In the genomic region with DNA sequence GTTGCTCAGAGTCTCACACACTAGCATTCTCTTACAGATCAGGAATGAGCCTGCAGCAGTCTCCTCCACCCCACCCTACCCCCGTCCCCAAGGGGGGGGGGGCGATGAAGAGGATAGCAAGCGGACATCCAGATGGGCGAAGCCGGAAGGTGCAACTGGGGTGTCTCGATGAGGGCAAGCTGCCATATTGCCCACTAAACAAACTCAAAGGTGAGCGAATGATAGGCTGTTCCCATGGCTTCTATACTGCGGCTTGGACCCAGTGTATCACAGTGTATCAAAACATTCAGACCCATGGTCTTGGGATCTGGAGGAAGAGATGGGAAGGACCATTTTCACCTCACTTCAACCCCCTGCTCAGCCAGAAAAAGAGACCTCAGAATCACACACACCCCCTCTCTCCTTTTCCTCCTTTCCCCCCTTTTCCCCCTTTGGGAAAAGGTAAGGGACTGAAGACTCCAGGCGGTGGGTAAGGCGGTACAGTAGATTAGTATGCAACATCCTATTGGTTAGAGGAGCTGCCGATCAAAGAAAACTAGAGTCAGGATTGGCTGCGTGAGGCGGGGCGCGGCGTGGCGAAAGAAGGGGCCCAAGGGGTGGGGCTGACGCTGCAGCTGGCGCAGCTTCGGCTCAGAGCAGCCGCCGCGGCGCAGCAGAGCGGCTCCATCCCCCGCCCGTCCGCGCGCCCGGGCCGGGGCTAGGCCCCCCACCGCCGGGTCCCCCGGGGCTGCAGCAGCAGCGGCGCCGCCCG, we compare ENCODE assay signal across 8 mouse cellular contexts. TPM values are rescaled to one million over a fixed set of nuclear protein-coding genes. Genes with fewer than 3 reads are reported as not detected.
A peak's percentile ranks its signal among the peaks of the same experiment; 100 is the strongest.
DNase-seq lines count a peak whose midpoint lies in the region; ATAC-seq lines count a peak whose summit lies in the region.

Gene Cdk5r2 (plus strand): TSS at position 629 of the 751 bp plus-strand sequence.

- DNase-seq in embryo, embryonic 10 days (ENCODE audit: low spot score) = peak; percentile 97
- peak; percentile 78 for DNase-seq in gastrocnemius, postnatal 25 days
- peak; percentile 79 to 92 for DNase-seq in left cerebral cortex, adult 8-10 months (ENCODE audit: low spot score in 2 of 2)
- DNase-seq in right cerebral cortex, adult 2 months (ENCODE audit: low spot score in 2 of 2) = peak; percentile 93 to 96
- DNase-seq in urinary bladder, adult 2 months (ENCODE audit: low spot score) = peak; percentile 51

- ATAC-seq in activated CD4-positive, CD25-positive, alpha-beta regulatory T cell, adult 4 months = peak; percentile 80
- ATAC-seq in inflammation-experienced regulatory T-cells, adult 6 months = peak; percentile 84
- peak; percentile 60 for ATAC-seq in megakaryocyte, adult 5-6 weeks (ENCODE audit: poor library complexity, severe bottlenecking)

RNA-seq across cellular contexts. Expression of gene Cdk5r2, which starts in this region (rescaled TPM):
- polyA plus RNA-seq in activated CD4-positive, CD25-positive, alpha-beta regulatory T cell, adult 4 months (2017; shearing (Covaris generic)) = not detected
- not detected for total RNA-seq in gastrocnemius, postnatal 25 days (2021)
- polyA plus RNA-seq in inflammation-experienced regulatory T-cells, adult 6 months (2017; shearing (Covaris generic)) = not detected
- 100 to 1,000 TPM; 264 to 303 (median 291) TPM for total RNA-seq in left cerebral cortex, adult 8-10 months (2022)
- total RNA-seq in megakaryocyte, adult 5-6 weeks (2015) = not detected in 2 replicates
- total RNA-seq in megakaryocyte, adult 5-6 weeks (2017) = not detected in 2 replicates
- 0.03 and 0.13 TPM in 2 replicates for polyA plus RNA-seq in urinary bladder, adult 2 months (2012; rRNA removed)

Comparison
In these comparisons a context has a peak if more than half of its experiments do, and no peak if none do; other contexts are left out.
1. Peak in every context shown above with its lines: DNase-seq and ATAC-seq.
2. RNA of gene Cdk5r2 (total RNA-seq): 264 to 303 TPM in left cerebral cortex, adult 8-10 months; not detected in gastrocnemius, postnatal 25 days and not detected in megakaryocyte, adult 5-6 weeks; every median in the first group is over 100 times any median in the second.
3. Peak in ATAC-seq in activated CD4-positive, CD25-positive, alpha-beta regulatory T cell, adult 4 months; RNA of the gene not detected or under 1 TPM.
4. Peak in DNase-seq in gastrocnemius, postnatal 25 days; RNA of the gene not detected or under 1 TPM.
5. Peak in ATAC-seq in inflammation-experienced regulatory T-cells, adult 6 months; RNA of the gene not detected or under 1 TPM.
6. Peak in ATAC-seq in megakaryocyte, adult 5-6 weeks; RNA of the gene not detected or under 1 TPM.
7. Peak in DNase-seq in urinary bladder, adult 2 months; RNA of the gene not detected or under 1 TPM.